Mouse (Mus musculus) layer of hippocampus, adult 2 months (tissue): Measurements from ENCODE around the gene Cacna2d2. TPM values are rescaled to one million over a fixed set of nuclear protein-coding genes. Genes with fewer than 3 reads are reported as not detected.

ENCODE experiments used
- DNase-seq, 2 experiments: peaks; one replicate each; pipeline ENCODE4 v3.0.0; 2022; ENCODE audit warnings: low spot score in 2 of 2
- H3K27ac ChIP-seq: fragments of 200-600 bp; 2 replicates; pipeline ENCODE4 v1.8.1; 2022
- H3K4me3 ChIP-seq: fragments of 200-600 bp; 2 replicates; pipeline ENCODE4 v1.8.1; 2022; ENCODE audit warnings: mild to moderate bottlenecking
- CTCF ChIP-seq: fragments of 200-600 bp; conservative IDR thresholded peaks from 2 replicates; pipeline ENCODE4 v1.8.1; 2022; ENCODE audit warnings: antibody characterized with exemption, mild to moderate bottlenecking, moderate library complexity
- total RNA-seq, 2 experiments: library from RNA; stranded (reverse); gene quantifications; 2 replicates each; pipeline ENCODE4 v1.2.3; 2021

Cacna2d2 gene
- total RNA-seq, 2 experiments from 2014 or later, result 18.1 to 19.3 TPM

- no peak for TF ChIP-seq CTCF
- DNase-seq, result no peak
- H3K27ac ChIP-seq, result no peak overlapping the region
- no peak overlapping the region for H3K4me3 ChIP-seq
These were observed 52.0 kb downstream of the Cacna2d2 start for GRCm38 (mm10) chr9:107451400-107451799.

DNA sequence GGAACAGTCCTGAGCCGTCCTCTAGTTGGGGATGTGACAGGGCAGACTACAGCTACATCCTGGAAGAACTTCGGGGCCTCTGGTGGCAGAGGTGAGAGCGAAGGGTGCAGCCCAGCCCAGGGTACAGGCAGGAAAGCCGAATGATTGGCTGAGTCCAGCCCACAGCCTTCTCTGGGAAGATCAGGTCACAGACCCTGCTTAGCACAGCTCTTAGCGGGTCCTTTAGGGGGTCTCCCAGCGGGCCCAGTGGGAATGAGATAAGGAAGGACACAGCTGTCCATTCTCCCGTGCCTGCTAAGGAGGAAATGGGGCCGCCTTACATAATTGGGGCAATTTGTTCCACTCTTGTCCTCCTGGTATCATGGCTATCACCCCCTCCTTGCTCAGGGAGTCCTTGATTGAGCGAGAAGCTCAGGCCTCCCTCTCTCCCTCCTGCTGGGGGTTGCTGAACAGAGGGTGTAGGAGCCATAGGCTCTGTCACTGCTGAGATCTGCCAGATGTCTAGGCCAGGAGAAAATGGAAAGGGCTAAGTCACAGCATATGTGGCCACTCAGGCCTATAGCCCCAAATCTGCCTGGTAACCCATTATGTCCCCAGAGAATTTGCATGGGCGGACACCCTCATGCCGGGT, 52.6 kb downstream of the Cacna2d2 start:
- no peak overlapping the region for H3K27ac ChIP-seq
- DNase-seq, result no peak
- H3K4me3 ChIP-seq, result no peak overlapping the region
- no peak for TF ChIP-seq CTCF

- no peak overlapping the region for H3K4me3 ChIP-seq
- DNase-seq, result peak; percentile 10 to 51
- TF ChIP-seq CTCF, result peak; percentile 80
These were observed 53.1 kb downstream of the Cacna2d2 start for GRCm38 (mm10) chr9:107452552-107452951.

DNA sequence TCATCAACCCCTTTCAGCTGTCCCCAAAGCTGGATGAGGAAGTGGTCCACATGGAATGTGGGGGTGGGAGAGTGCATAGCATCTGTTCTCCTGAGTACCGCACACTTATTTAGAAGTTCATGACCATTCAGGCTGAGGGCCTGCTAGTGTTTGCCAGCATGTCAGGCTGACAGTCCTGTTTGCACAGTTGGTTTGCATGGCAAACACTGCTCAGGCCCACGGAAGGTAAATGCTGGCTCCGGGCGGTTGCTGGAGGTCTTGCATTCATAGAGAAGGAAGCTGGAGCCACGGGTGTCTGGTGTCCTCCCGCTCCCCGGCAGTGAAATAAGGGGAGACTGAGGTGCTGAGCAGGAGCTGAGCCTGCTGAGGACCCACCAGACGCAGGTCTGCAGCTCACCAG, 53.7 kb downstream of the Cacna2d2 start:
- no peak overlapping the region for H3K27ac ChIP-seq
- DNase-seq, result no peak
- TF ChIP-seq CTCF, result no peak

More at GRCm38 (mm10) chr9:107452552-107452951, 53.1 kb downstream of the Cacna2d2 start:
- no peak overlapping the region for H3K27ac ChIP-seq

GRCm38 (mm10) chr9:107456667-107457066, 57.3 kb downstream of the Cacna2d2 start:
- TF ChIP-seq CTCF, result no peak
- H3K4me3 ChIP-seq, result no peak overlapping the region
- no peak overlapping the region for H3K27ac ChIP-seq
- DNase-seq, result peak; percentile 83 to 89

More for the DNA sequence above, 53.7 kb downstream of the Cacna2d2 start:
- H3K4me3 ChIP-seq, result no peak overlapping the region

DNA sequence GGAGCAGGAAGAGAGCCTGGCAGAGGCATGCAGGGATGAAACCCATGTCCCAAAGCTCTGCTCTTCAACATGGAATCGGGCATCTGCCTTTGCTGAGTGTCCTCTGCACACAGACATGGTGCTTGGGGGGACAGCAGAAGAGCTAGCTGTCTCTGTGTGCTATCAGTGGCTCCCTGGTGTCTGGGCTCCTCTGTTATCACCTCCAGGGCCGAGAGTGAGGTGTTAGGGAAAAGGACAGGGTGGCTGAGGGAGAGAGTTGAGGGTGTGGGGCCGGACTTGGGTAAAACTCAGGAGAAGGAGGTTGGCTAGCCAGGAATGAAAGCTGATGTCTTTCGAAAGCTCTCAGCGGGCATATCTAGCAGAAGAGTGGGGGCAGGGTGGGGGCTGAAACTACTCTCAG, 63.5 kb downstream of the Cacna2d2 start:
- TF ChIP-seq CTCF, result no peak
- DNase-seq, result no peak
- H3K27ac ChIP-seq, result no peak overlapping the region
- H3K4me3 ChIP-seq, result no peak overlapping the region

- no peak overlapping the region for H3K27ac ChIP-seq
- H3K4me3 ChIP-seq, result no peak overlapping the region
- TF ChIP-seq CTCF, result peak; percentile 80
- DNase-seq, result peak; percentile 58 to 87
These were observed 64.1 kb downstream of the Cacna2d2 start for GRCm38 (mm10) chr9:107463509-107463908.

GRCm38 (mm10) chr9:107464130-107464529, 64.7 kb downstream of the Cacna2d2 start:
- no peak overlapping the region for H3K4me3 ChIP-seq
- no peak overlapping the region for H3K27ac ChIP-seq
- no peak for TF ChIP-seq CTCF
- DNase-seq, result no peak

- DNase-seq, result no peak
- H3K27ac ChIP-seq, result no peak overlapping the region
- H3K4me3 ChIP-seq, result no peak overlapping the region
- TF ChIP-seq CTCF, result no peak
These were observed 66.2 kb downstream of the Cacna2d2 start for GRCm38 (mm10) chr9:107465657-107466056.

DNA sequence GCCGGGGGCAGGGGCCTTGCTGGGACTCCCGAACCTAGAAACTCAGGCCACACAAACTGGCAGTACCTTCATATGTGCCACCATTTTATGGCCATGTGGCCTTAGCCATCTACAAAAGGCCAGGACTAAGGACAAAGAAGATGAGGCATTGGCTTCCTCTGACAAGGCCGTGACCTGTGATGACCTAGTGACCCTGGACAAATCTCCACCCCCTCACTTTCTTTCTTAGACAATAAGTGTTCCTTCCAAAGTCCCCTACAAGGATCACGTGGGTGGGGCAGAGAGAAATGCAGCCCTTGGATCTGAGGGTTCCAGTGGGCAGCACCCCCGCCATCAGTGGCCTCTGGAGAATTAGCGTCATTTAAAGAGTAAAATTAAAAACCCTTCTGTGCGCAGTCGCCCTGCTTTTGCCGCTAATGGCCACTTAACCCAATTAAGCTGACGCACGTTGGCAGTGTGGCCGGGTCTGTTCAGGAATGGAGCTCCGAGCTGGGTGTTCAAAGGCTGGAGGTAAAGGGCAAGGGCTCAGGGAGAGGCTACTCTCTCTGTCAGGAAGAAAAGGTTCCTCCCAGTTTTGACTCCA, 69.9 kb downstream of the Cacna2d2 start:
- DNase-seq, result no peak
- no peak overlapping the region for H3K4me3 ChIP-seq
- no peak overlapping the region for H3K27ac ChIP-seq
- TF ChIP-seq CTCF, result no peak

GRCm38 (mm10) chr9:107470427-107470826, 71.0 kb downstream of the Cacna2d2 start:
- DNase-seq, result no peak
- TF ChIP-seq CTCF, result no peak
- no peak overlapping the region for H3K27ac ChIP-seq
- H3K4me3 ChIP-seq, result no peak overlapping the region

- Histone ChIP-seq H3K4me3 (no peak overlapping the region), H3K27ac (no peak overlapping the region)
- no peak for TF ChIP-seq CTCF
- no peak for DNase-seq
These were observed 74.6 kb downstream of the Cacna2d2 start for GRCm38 (mm10) chr9:107474016-107474415.

GRCm38 (mm10) chr9:107478979-107479378, 79.6 kb downstream of the Cacna2d2 start:
- peak; percentile 56 for TF ChIP-seq CTCF
- DNase-seq, result no peak
- H3K27ac ChIP-seq, result no peak overlapping the region
- H3K4me3 ChIP-seq, result no peak overlapping the region

- TF ChIP-seq CTCF, result no peak
- Histone ChIP-seq H3K27ac (peak overlapping the region; percentile 7; the same call in 1 of the 2 replicates), H3K4me3 (no peak overlapping the region)
- DNase-seq, result no peak
These were observed 80.2 kb downstream of the Cacna2d2 start for GRCm38 (mm10) chr9:107479593-107479992.
